ENCODE assay signal across 9 mouse cellular contexts in genomic region chr3:88216116-88216515, GRCm38 (mm10). TPM values are rescaled to one million over a fixed set of nuclear protein-coding genes. Genes with fewer than 3 reads are reported as not detected.
DNase-seq lines count a peak whose midpoint lies in the region; ATAC-seq and TF ChIP-seq lines count a peak whose summit lies in the region.
"Had no signal": no experiment of that assay in that cellular context is flagged by ENCODE, and none has a peak within 500 bp of the region (broad histone marks: within the 10 kb centered on the region; RNA-seq: fewer than 3 reads in every experiment).

No protein-coding gene starts in this region.

- no peak for ATAC-seq in lung, postnatal 0 days
- no peak for ATAC-seq in intestine, postnatal 0 days

- H3K9me3 ChIP-seq in lung, postnatal 0 days (ENCODE audit: low read length): no peaks in the 10 kb centered on the region
- H3K9me3 ChIP-seq in intestine, postnatal 0 days (ENCODE audit: control insufficient read depth): no peaks in the 10 kb centered on the region

- H3K27me3 ChIP-seq in cerebellum, adult 2 months (ENCODE audit: control insufficient read depth, insufficient read depth, low read length): no peaks in the 10 kb centered on the region
- peaks cover 79% of the 10 kb centered on the region for H3K27me3 ChIP-seq in lung, postnatal 0 days (replicated peaks; ENCODE audit: insufficient read depth, low read length)
- peaks cover 92% of the 10 kb centered on the region for H3K27me3 ChIP-seq in intestine, postnatal 0 days (replicated peaks; ENCODE audit: control insufficient read depth, insufficient read depth, low read length)
- H3K27me3 ChIP-seq in small intestine, adult 2 months (ENCODE audit: control insufficient read depth, insufficient read depth, low read length): peaks cover 64% of the 10 kb centered on the region

- TF ChIP-seq POLR2A in cerebellum, adult 2 months (IDR thresholded peaks at IDR 0.05; ENCODE audit: borderline replicate concordance, insufficient read depth, low read length): no peak
- TF ChIP-seq POLR2A in small intestine, adult 2 months (IDR thresholded peaks at IDR 0.05; ENCODE audit: low read depth, low read length): no peak

- TF ChIP-seq EP300 in lung, postnatal 0 days (IDR thresholded peaks at IDR 0.05): no peak

- WGBS in cerebellum, adult 2 months: 12% methylated on average over 6 of the region's 6 CpGs
- 2% methylated on average over 6 of the region's 6 CpGs for WGBS in lung, postnatal 0 days
- WGBS in intestine, postnatal 0 days: 4% methylated on average over 6 of the region's 6 CpGs
- 7% methylated on average over 6 of the region's 6 CpGs for WGBS in small intestine, adult 2 months

- no peaks in the 10 kb centered on the region for H3K36me3 ChIP-seq in lung, postnatal 0 days (ENCODE audit: insufficient read depth, low read length)
- no peaks in the 10 kb centered on the region for H3K36me3 ChIP-seq in intestine, postnatal 0 days (ENCODE audit: control insufficient read depth, insufficient read depth)
- no peaks in the 10 kb centered on the region for H3K36me3 ChIP-seq in small intestine, adult 2 months (ENCODE audit: control insufficient read depth, insufficient read depth, low read length)

- H3K27ac ChIP-seq in cerebellum, adult 2 months (ENCODE audit: insufficient read depth, low read length): peak overlapping the region; percentile 80
- no peak overlapping the region for H3K27ac ChIP-seq in lung, postnatal 0 days (ENCODE audit: low read length)
- no peak overlapping the region for H3K27ac ChIP-seq in intestine, postnatal 0 days (ENCODE audit: low read depth, low read length)
- H3K27ac ChIP-seq in small intestine, adult 2 months (ENCODE audit: insufficient read depth, low read depth, low read length): no peak overlapping the region

- H3K4me3 ChIP-seq in cerebellum, adult 2 months (replicated peaks; ENCODE audit: insufficient read depth, low read depth, low read length): peak overlapping the region; percentile 67
- H3K4me3 ChIP-seq in lung, postnatal 0 days (ENCODE audit: low read depth, low read length): peak overlapping the region; percentile 32; the same call in 1 of the 2 replicates
- peak overlapping the region; percentile 38 for H3K4me3 ChIP-seq in intestine, postnatal 0 days (ENCODE audit: low read depth, low read length)
- peak overlapping the region; percentile 49 for H3K4me3 ChIP-seq in small intestine, adult 2 months (ENCODE audit: low read depth, low read length)

- H3K9ac ChIP-seq in lung, postnatal 0 days (replicated peaks; ENCODE audit: low read depth): no peak overlapping the region
- no peak overlapping the region for H3K9ac ChIP-seq in intestine, postnatal 0 days (ENCODE audit: low read depth, low read length)

- peak overlapping the region; percentile 52 for H3K4me2 ChIP-seq in lung, postnatal 0 days (replicated peaks; ENCODE audit: low read depth, low read length)
- H3K4me2 ChIP-seq in intestine, postnatal 0 days (replicated peaks; ENCODE audit: low read depth): peak overlapping the region; percentile 59; the same call in 1 of the 2 replicates

- DNase-seq in cerebellum, adult 2 months: peak in 1 of 2 experiments; percentile 39
- no peak for DNase-seq in cerebellum, adult 9-11 months
- DNase-seq in lung, postnatal 0 days (ENCODE audit: low spot score): no peak
- no peak for DNase-seq in lung, postnatal 10 days
- DNase-seq in frontal cortex, postnatal 10 days (ENCODE audit: low spot score in 2 of 2): no peak
- no peak for DNase-seq in spleen, adult 12 weeks (ENCODE audit: low spot score)
- DNase-seq: gastrocnemius, postnatal 14 days had no signal

- H3K4me1 ChIP-seq in cerebellum, adult 2 months (ENCODE audit: control insufficient read depth, insufficient read depth, low read length): peaks cover 24% of the 10 kb centered on the region
- H3K4me1 ChIP-seq in lung, postnatal 0 days (ENCODE audit: insufficient read depth, low read depth, low read length): peaks cover 11% of the 10 kb centered on the region
- peaks cover 8% of the 10 kb centered on the region; the same call in 1 of the 2 replicates for H3K4me1 ChIP-seq in intestine, postnatal 0 days (replicated peaks; ENCODE audit: control insufficient read depth, insufficient read depth, low read length)
- H3K4me1 ChIP-seq in small intestine, adult 2 months (ENCODE audit: control insufficient read depth, insufficient read depth, insufficient read length, low read length): peaks cover 16% of the 10 kb centered on the region

- TF ChIP-seq CTCF in cerebellum, adult 2 months (IDR thresholded peaks at IDR 0.05; ENCODE audit: borderline replicate concordance, insufficient read depth, low read depth, low read length): no peak
- TF ChIP-seq CTCF in lung, postnatal 0 days (IDR thresholded peaks at IDR 0.05): no peak
- TF ChIP-seq CTCF in intestine, postnatal 0 days (IDR thresholded peaks at IDR 0.05; ENCODE audit: low read depth): no peak
- no peak for TF ChIP-seq CTCF in small intestine, adult 2 months (IDR thresholded peaks at IDR 0.05; ENCODE audit: extremely low read depth, insufficient read length, insufficient replicate concordance, low read depth, low read length)

RNA-seq across cellular contexts. Expression of gene Rhbg, which starts 38.4 kb away (rescaled TPM):
- polyA plus RNA-seq in cerebellum, adult 2 months (2012; rRNA removed): 0.08 and 0.17 TPM in 2 replicates
- 3.9 and 4.9 TPM in 2 replicates for polyA plus RNA-seq in lung, postnatal 0 days (2015; fragmentation: Nextera tagmentation; extraction: Ambion mirVana)
- 0.60 and 0.65 TPM in 2 replicates for polyA plus RNA-seq in intestine, postnatal 0 days (2015; fragmentation: Nextera tagmentation; extraction: Ambion mirVana)
- polyA plus RNA-seq in small intestine, adult 2 months (2012; rRNA removed): 11.2 and 40.3 TPM in 2 replicates
